Mouse (Mus musculus) megakaryocyte progenitor cell, adult 5-6 weeks (primary cell): Measurements from ENCODE around the gene Tle6. TPM values are rescaled to one million over a fixed set of nuclear protein-coding genes. Genes with fewer than 3 reads are reported as not detected.

Experiments
- ATAC-seq: replicated peaks from 2 replicates; pipeline ENCODE4 v1.8.0; 2016; ENCODE audit warnings: mild to moderate bottlenecking, moderate TSS enrichment, inconsistent platforms; ENCODE audit not compliant: poor library complexity
- total RNA-seq, 2 experiments: library from RNA; stranded (forward) in 1 of 2; stranded (reverse) in 1 of 2; fragments of 157-497, 149-512 nt in 1 of 2; fragments of 200-1000 nt in 1 of 2; gene quantifications; 2 replicates each; pipeline versions ENCODE4 v1.2.3 to v1.2.4; 2015 to 2017

Tle6 gene
- total RNA-seq, 2 experiments from 2014 or later: 3.5 to 15.4 TPM

- peak; percentile 1 for ATAC-seq
Observed at GRCm38 (mm10) chr10:81544296-81545160, 56.3 kb downstream of the Tle6 start.

- no peak for ATAC-seq
Observed at GRCm38 (mm10) chr10:81543633-81544032, 57.2 kb downstream of the Tle6 start.

GRCm38 (mm10) chr10:81542727-81543460 is 58.0 kb downstream of the Tle6 start:
- ATAC-seq: no peak

GRCm38 (mm10) chr10:81541803-81542202 is 59.1 kb downstream of the Tle6 start:
- no peak for ATAC-seq

GRCm38 (mm10) chr10:81541363-81541762 is 59.5 kb downstream of the Tle6 start:
- ATAC-seq: no peak

Other genes starting within 250 kb of the Tle6 start
- gene Mfsd12, start 243.6 kb downstream of the Tle6 start, total RNA-seq (2015): 6.7 and 7.0 TPM in 2 replicates
- 12.1 and 12.6 TPM in 2 replicates for gene Mfsd12, start 243.6 kb downstream of the Tle6 start, total RNA-seq (2017)
- gene 4930404N11Rik, start 235.3 kb downstream of the Tle6 start, total RNA-seq (2015): 0.59 and 0.99 TPM in 2 replicates
- gene 4930404N11Rik, start 235.3 kb downstream of the Tle6 start, total RNA-seq (2017): 0.92 and 2.2 TPM in 2 replicates
- gene Fzr1, start 222.6 kb downstream of the Tle6 start, total RNA-seq (2015): 17.1 and 21.7 TPM in 2 replicates
- gene Fzr1, start 222.6 kb downstream of the Tle6 start, total RNA-seq (2017): 17.3 and 17.8 TPM in 2 replicates
- gene Dohh, start 216.6 kb downstream of the Tle6 start, total RNA-seq (2015): 9.3 and 13.7 TPM in 2 replicates
- 36.5 and 52.5 TPM in 2 replicates for gene Dohh, start 216.6 kb downstream of the Tle6 start, total RNA-seq (2017)
- 2.6 and 3.0 TPM in 2 replicates for gene Gm48551, start 216.6 kb downstream of the Tle6 start, total RNA-seq (2015)
- 0.62 and 1.7 TPM in 2 replicates for gene Gm48551, start 216.6 kb downstream of the Tle6 start, total RNA-seq (2017)
- gene Gm48552, start 212.1 kb downstream of the Tle6 start, total RNA-seq (2015): not detected in 2 replicates
- 0.46 TPM in 1 of 2 replicates, not detected in the other for gene Gm48552, start 212.1 kb downstream of the Tle6 start, total RNA-seq (2017)
- 31.0 and 31.4 TPM in 2 replicates for gene Smim24, start 208.0 kb downstream of the Tle6 start, total RNA-seq (2015)
- gene Smim24, start 208.0 kb downstream of the Tle6 start, total RNA-seq (2017): 7.5 and 17.1 TPM in 2 replicates
- 35.5 and 36.8 TPM in 2 replicates for gene Nfic, start 145.4 kb downstream of the Tle6 start, total RNA-seq (2015)
- gene Nfic, start 145.4 kb downstream of the Tle6 start, total RNA-seq (2017): 4.0 and 5.0 TPM in 2 replicates
- gene Celf5, start 118.4 kb downstream of the Tle6 start, total RNA-seq (2015): 0.10 TPM in 1 of 2 replicates, not detected in the other
- gene Celf5, start 118.4 kb downstream of the Tle6 start, total RNA-seq (2017): not detected in 2 replicates
- 81.2 and 99.2 TPM in 2 replicates for gene Ncln, start 104.7 kb downstream of the Tle6 start, total RNA-seq (2015)
- 85.6 and 101 TPM in 2 replicates for gene Ncln, start 104.7 kb downstream of the Tle6 start, total RNA-seq (2017)
- 8.3 and 8.9 TPM in 2 replicates for gene S1pr4, start 100.9 kb downstream of the Tle6 start, total RNA-seq (2015)
- 6.2 and 9.5 TPM in 2 replicates for gene S1pr4, start 100.9 kb downstream of the Tle6 start, total RNA-seq (2017)
- 29.4 and 31.9 TPM in 2 replicates for gene Gna15, start 76.8 kb downstream of the Tle6 start, total RNA-seq (2015)
- gene Gna15, start 76.8 kb downstream of the Tle6 start, total RNA-seq (2017): 28.7 and 28.9 TPM in 2 replicates
- gene Gna11, start 55.9 kb downstream of the Tle6 start, total RNA-seq (2015): 5.4 and 6.0 TPM in 2 replicates
- gene Gna11, start 55.9 kb downstream of the Tle6 start, total RNA-seq (2017): 7.6 and 10.2 TPM in 2 replicates
- gene Aes, start 41.6 kb downstream of the Tle6 start, total RNA-seq (2015): 197 and 225 TPM in 2 replicates
- 178 and 191 TPM in 2 replicates for gene Aes, start 41.6 kb downstream of the Tle6 start, total RNA-seq (2017)
- gene Tle2, start 26.5 kb downstream of the Tle6 start, total RNA-seq (2015): 0.95 and 1.5 TPM in 2 replicates
- gene Tle2, start 26.5 kb downstream of the Tle6 start, total RNA-seq (2017): 0.08 and 3.5 TPM in 2 replicates
- 1.2 and 3.1 TPM in 2 replicates for gene BC025920, start 5.2 kb upstream of the Tle6 start, total RNA-seq (2015)
- 1.2 and 2.2 TPM in 2 replicates for gene BC025920, start 5.2 kb upstream of the Tle6 start, total RNA-seq (2017)
- gene Sirt6, start 26.7 kb upstream of the Tle6 start, total RNA-seq (2015): 8.3 and 9.5 TPM in 2 replicates
- 4.1 and 5.3 TPM in 2 replicates for gene Sirt6, start 26.7 kb upstream of the Tle6 start, total RNA-seq (2017)
- gene Ankrd24, start 27.5 kb upstream of the Tle6 start, total RNA-seq (2015): 5.8 and 6.8 TPM in 2 replicates
- gene Ankrd24, start 27.5 kb upstream of the Tle6 start, total RNA-seq (2017): 7.0 and 8.9 TPM in 2 replicates
- 4.4 and 8.6 TPM in 2 replicates for gene Gm10778, start 48.0 kb upstream of the Tle6 start, total RNA-seq (2015)
- gene Gm10778, start 48.0 kb upstream of the Tle6 start, total RNA-seq (2017): 4.6 and 4.9 TPM in 2 replicates
- 14.7 and 30.3 TPM in 2 replicates for gene Zfp433, start 103.8 kb upstream of the Tle6 start, total RNA-seq (2015)
- 18.4 and 22.5 TPM in 2 replicates for gene Zfp433, start 103.8 kb upstream of the Tle6 start, total RNA-seq (2017)
- gene Gm3055, start 170.1 kb upstream of the Tle6 start, total RNA-seq (2015): 0.49 and 2.0 TPM in 2 replicates
- gene Gm3055, start 170.1 kb upstream of the Tle6 start, total RNA-seq (2017): 0.91 and 2.1 TPM in 2 replicates
- 4.0 and 5.0 TPM in 2 replicates for gene Gm4767, start 211.1 kb upstream of the Tle6 start, total RNA-seq (2015)
- gene Gm4767, start 211.1 kb upstream of the Tle6 start, total RNA-seq (2017): 0.67 and 1.4 TPM in 2 replicates